Mouse (Mus musculus): ENCODE data around the gene Gm7137. TPM values are rescaled to one million over a fixed set of nuclear protein-coding genes. Genes with fewer than 3 reads are reported as not detected.

Gene Gm7137
- polyA plus RNA-seq, 1 experiment from 2014 or later, result not detected

DNA sequence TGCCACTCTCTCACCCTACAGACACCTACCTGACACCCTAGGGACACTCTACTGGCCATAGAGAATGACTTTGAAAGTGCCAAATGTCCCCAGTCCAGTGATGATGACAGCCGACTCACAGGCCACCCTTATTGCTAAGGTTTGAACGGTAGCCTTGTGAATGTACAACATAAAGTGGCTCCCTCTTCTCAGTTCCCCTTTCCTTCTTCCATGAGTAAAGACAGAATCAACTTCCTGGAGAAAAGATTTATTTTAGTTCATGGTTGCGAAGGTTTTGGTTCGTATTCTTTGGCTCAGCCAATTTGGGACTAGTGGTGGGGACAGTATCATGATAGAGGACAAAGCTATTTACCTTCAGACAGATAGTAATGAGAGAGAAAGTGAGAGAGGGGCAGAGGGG, 49.1 kb downstream of the Gm7137 start:
- no peak overlapping the region for H3K27ac ChIP-seq
- H3K4me1 ChIP-seq, result 0 out of 2 replicates have a peak, but pooled peaks cover 5% of the 10 kb centered on the region
- no peak for DNase-seq (ENCODE audit: low spot score)
- H3K9me3 ChIP-seq, result peaks cover 7% of the 10 kb centered on the region; the same call in 1 of the 2 replicates
- peaks cover 8% of the 10 kb centered on the region; the same call in 1 of the 2 replicates for H3K27me3 ChIP-seq (ENCODE audit: insufficient read depth, poor library complexity, severe bottlenecking)
- H3K36me3 ChIP-seq, result no peaks in the 10 kb centered on the region
- WGBS, result 88% methylated on average over 4 of the region's 4 CpGs
- no peak overlapping the region for H3K4me3 ChIP-seq

Other genes starting within 250 kb of the Gm7137 start
- 94.9 and 97.0 TPM in 2 replicates for gene Pttg1ip, start 206.5 kb downstream of the Gm7137 start, polyA plus RNA-seq (2016; fragmentation: Nextera tagmentation; extraction: Ambion mirVana)
- gene Sumo3, start 182.1 kb downstream of the Gm7137 start, polyA plus RNA-seq (2016; fragmentation: Nextera tagmentation; extraction: Ambion mirVana), result 235 and 306 TPM in 2 replicates
- gene Gm49325, start 182.0 kb downstream of the Gm7137 start, polyA plus RNA-seq (2016; fragmentation: Nextera tagmentation; extraction: Ambion mirVana), result 2.1 and 2.7 TPM in 2 replicates
- gene Ube2g2, start 165.9 kb downstream of the Gm7137 start, polyA plus RNA-seq (2016; fragmentation: Nextera tagmentation; extraction: Ambion mirVana), result 83.1 and 92.1 TPM in 2 replicates
- gene Tspear, start 101.6 kb downstream of the Gm7137 start, polyA plus RNA-seq (2016; fragmentation: Nextera tagmentation; extraction: Ambion mirVana), result 0.14 and 0.38 TPM in 2 replicates
- not detected in 2 replicates for gene Gm19402, start 97.4 kb downstream of the Gm7137 start, polyA plus RNA-seq (2016; fragmentation: Nextera tagmentation; extraction: Ambion mirVana)
- gene Gm9508, start 91.0 kb downstream of the Gm7137 start, polyA plus RNA-seq (2016; fragmentation: Nextera tagmentation; extraction: Ambion mirVana), result not detected in 2 replicates
- gene Gm10272, start 81.6 kb downstream of the Gm7137 start, polyA plus RNA-seq (2016; fragmentation: Nextera tagmentation; extraction: Ambion mirVana), result not detected in 2 replicates
- not detected in 2 replicates for gene Gm10024, start 76.7 kb downstream of the Gm7137 start, polyA plus RNA-seq (2016; fragmentation: Nextera tagmentation; extraction: Ambion mirVana)
- gene Gm10142, start 72.4 kb downstream of the Gm7137 start, polyA plus RNA-seq (2016; fragmentation: Nextera tagmentation; extraction: Ambion mirVana), result not detected in 2 replicates
- gene Krtap12-1, start 67.6 kb downstream of the Gm7137 start, polyA plus RNA-seq (2016; fragmentation: Nextera tagmentation; extraction: Ambion mirVana), result not detected in 2 replicates
- not detected in 2 replicates for gene Gm10100, start 61.7 kb downstream of the Gm7137 start, polyA plus RNA-seq (2016; fragmentation: Nextera tagmentation; extraction: Ambion mirVana)
- gene Gm18596, start 45.6 kb downstream of the Gm7137 start, polyA plus RNA-seq (2016; fragmentation: Nextera tagmentation; extraction: Ambion mirVana), result not detected in 2 replicates
- not detected in 2 replicates for gene Gm9736, start 36.8 kb downstream of the Gm7137 start, polyA plus RNA-seq (2016; fragmentation: Nextera tagmentation; extraction: Ambion mirVana)
- gene Gm3233, start 28.5 kb downstream of the Gm7137 start, polyA plus RNA-seq (2016; fragmentation: Nextera tagmentation; extraction: Ambion mirVana), result not detected in 2 replicates
- not detected in 2 replicates for gene Gm3238, start 16.9 kb downstream of the Gm7137 start, polyA plus RNA-seq (2016; fragmentation: Nextera tagmentation; extraction: Ambion mirVana)
- gene Gm7138, start 11.3 kb downstream of the Gm7137 start, polyA plus RNA-seq (2016; fragmentation: Nextera tagmentation; extraction: Ambion mirVana), result not detected in 2 replicates
- gene Gm3250, start 5.7 kb downstream of the Gm7137 start, polyA plus RNA-seq (2016; fragmentation: Nextera tagmentation; extraction: Ambion mirVana), result not detected in 2 replicates
- gene Gm9639, start 6.9 kb upstream of the Gm7137 start, polyA plus RNA-seq (2016; fragmentation: Nextera tagmentation; extraction: Ambion mirVana), result not detected in 2 replicates
- not detected in 2 replicates for gene Gm19668, start 10.9 kb upstream of the Gm7137 start, polyA plus RNA-seq (2016; fragmentation: Nextera tagmentation; extraction: Ambion mirVana)
- gene Gm9507, start 23.6 kb upstream of the Gm7137 start, polyA plus RNA-seq (2016; fragmentation: Nextera tagmentation; extraction: Ambion mirVana), result not detected in 2 replicates
- not detected in 2 replicates for gene Gm2696, start 26.5 kb upstream of the Gm7137 start, polyA plus RNA-seq (2016; fragmentation: Nextera tagmentation; extraction: Ambion mirVana)
- gene Krtap10-4, start 38.9 kb upstream of the Gm7137 start, polyA plus RNA-seq (2016; fragmentation: Nextera tagmentation; extraction: Ambion mirVana), result not detected in 2 replicates
- not detected in 2 replicates for gene Krtap10-10, start 47.7 kb upstream of the Gm7137 start, polyA plus RNA-seq (2016; fragmentation: Nextera tagmentation; extraction: Ambion mirVana)
- gene Gm36176, start 58.6 kb upstream of the Gm7137 start, polyA plus RNA-seq (2016; fragmentation: Nextera tagmentation; extraction: Ambion mirVana), result not detected in 2 replicates
- not detected in 2 replicates for gene Gm10318, start 64.7 kb upstream of the Gm7137 start, polyA plus RNA-seq (2016; fragmentation: Nextera tagmentation; extraction: Ambion mirVana)
- gene Gm3285, start 73.8 kb upstream of the Gm7137 start, polyA plus RNA-seq (2016; fragmentation: Nextera tagmentation; extraction: Ambion mirVana), result not detected in 2 replicates
- 2.7 and 4.9 TPM in 2 replicates for gene Lrrc3, start 114.3 kb upstream of the Gm7137 start, polyA plus RNA-seq (2016; fragmentation: Nextera tagmentation; extraction: Ambion mirVana)
- 0.43 TPM in 2 replicates for gene Trpm2, start 182.4 kb upstream of the Gm7137 start, polyA plus RNA-seq (2016; fragmentation: Nextera tagmentation; extraction: Ambion mirVana)
- 16.9 and 23.1 TPM in 2 replicates for gene 1810043G02Rik, start 190.3 kb upstream of the Gm7137 start, polyA plus RNA-seq (2016; fragmentation: Nextera tagmentation; extraction: Ambion mirVana)
- 264 and 274 TPM in 2 replicates for gene Pfkl, start 221.9 kb upstream of the Gm7137 start, polyA plus RNA-seq (2016; fragmentation: Nextera tagmentation; extraction: Ambion mirVana)